Mouse (Mus musculus) spleen, embryonic (tissue): Measurements from ENCODE around the gene Tm4sf19.
"Not testable (repeated sequence)": the region's sequence is repeated elsewhere in the genome, so short reads cannot be mapped to it uniquely, and the experiment has no call there.

Experiments used
- CTCF ChIA-PET: fragments of 350-600 bp; sonication (Branson Sonifier 250); formaldehyde crosslinking; loops from one replicate; lab custom pipeline; 2022; lab: Charles Lee

The Tm4sf19 gene

DNA sequence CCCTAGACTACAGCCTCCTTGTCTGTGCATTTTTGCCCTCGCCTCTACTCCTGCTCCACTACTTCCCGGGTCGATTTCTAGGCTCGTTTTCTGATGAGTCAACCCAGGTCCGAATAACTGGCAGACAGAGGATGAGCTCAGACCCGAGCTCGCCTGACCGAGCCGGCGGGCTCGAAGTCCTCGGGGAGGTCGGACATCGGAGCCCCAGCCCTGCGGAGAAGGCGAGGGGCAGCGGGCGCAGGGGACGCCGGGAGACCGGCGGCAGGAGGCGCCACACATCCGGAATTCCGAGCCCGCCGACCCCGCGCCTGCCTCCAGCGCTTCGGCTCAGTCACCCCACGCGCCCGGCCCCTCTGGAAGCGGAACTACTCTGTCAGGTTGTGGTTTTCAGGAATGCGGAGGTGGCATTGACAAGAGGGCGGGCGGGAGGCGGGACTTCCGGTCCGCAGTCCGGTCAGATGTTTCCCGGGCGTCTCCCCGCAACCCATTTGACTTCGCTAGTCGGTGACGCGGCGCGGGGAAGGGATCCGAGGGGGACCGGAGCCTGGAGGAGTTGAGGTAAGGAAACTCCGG is 30.3 kb downstream of the Tm4sf19 start, which contains the start of gene Pcyt1a:
Gene Pcyt1a (plus strand): TSS at position 448 of the 573 bp plus-strand sequence.
- CTCF ChIA-PET, result interaction anchor here (0.6 to 0.7 kb wide), 7 partner anchors 70 to 749 kb away, joined by 3 to 14 read pairs (median 8); no protein-coding TSS in a partner anchor

DNA sequence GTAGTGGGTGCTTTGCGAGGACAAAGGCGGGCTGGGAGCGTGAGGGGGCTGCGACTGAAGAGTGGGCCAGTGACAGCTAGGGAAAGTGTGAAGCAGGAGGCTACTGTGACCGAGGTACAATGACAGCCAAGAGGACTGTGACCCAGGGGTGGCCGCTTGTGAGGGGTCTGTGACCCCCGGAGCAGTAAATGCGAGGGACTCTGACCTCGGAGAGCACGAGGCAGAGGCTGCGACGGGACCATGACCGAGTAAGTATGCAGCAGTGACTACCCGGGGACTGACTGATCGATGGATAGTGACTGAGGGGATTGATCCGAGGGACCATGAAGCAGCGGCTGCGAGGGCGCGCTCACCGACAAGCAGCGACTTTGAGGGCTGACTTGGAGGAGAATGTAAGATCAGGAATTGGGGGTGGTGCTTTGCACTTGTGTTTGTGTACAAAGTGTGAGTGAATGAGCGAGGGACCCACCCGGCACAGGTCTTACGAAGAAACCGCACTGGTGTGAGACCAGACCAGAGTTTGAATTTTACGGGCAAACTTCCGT is 30.8 kb downstream of the Tm4sf19 start:
- CTCF ChIA-PET, result interaction anchor here (0.7 kb wide), 1 partner anchor 749 kb away, joined by 3 read pairs; no protein-coding TSS in a partner anchor

DNA sequence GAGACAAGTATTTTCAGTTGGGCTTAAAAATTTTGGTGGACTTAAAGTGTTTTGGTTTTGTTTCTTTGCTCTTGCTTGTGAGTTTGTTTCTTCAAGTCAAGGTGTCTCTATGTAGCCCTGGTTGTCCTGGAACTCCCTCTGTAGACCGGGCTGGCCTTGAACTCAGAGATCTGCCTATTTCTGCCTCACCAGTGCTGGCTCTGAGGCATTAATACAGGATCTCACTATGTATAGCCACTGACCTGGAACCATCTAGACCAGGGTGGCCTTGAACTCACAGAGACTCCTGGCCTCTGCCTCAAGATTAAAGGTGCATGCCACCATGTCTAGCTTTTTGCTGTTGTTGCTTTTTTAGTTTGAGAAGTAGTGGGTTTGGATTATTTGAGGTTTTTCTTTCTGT is 31.6 kb downstream of the Tm4sf19 start:
- CTCF ChIA-PET, result no interaction called here

DNA sequence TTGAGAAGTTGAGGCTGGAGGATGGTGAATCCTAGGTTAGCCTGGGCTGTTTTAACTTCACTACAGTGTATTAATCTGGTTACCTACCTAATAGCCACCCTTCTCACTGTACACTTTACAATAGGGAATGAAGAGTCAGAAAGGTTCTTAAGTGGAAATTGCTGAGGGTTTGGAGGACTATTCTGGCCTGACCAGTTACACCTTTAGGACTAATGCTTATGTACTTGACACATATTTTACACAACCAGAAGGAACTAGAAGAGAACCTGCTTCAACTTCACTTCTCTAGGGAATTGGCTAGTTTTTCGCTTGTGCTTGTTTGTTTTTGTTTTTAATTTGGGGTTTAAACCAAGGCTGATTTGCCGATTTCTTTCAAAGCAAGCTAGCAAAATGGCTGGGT is 32.8 kb downstream of the Tm4sf19 start:
- CTCF ChIA-PET, result interaction anchor here (0.7 to 1.8 kb wide), 2 partner anchors 13 to 544 kb away, joined by 3 to 11 read pairs; no protein-coding TSS in a partner anchor

DNA sequence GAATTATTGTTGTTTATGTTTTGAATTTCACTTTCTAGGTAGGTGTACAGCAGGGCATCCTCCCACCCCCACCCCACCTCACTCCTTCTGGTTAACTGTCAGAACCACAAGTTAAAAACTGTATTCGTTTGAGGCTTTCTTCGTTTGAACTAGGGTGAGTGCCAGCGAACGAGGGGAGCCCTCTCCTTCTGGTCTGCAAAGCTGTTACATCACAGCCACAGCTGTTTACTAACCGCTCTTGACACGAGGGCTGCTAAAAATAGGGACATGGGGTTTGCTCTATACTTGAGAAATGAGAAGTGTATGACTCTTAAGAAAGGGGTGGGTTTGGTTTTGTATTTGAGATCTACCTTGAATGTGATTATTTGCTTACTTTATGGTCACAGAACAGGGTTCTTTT is 33.8 kb downstream of the Tm4sf19 start:
- CTCF ChIA-PET, result interaction anchor here (1.8 kb wide), 1 partner anchor 12 kb away, joined by 11 read pairs; no protein-coding TSS in a partner anchor

DNA sequence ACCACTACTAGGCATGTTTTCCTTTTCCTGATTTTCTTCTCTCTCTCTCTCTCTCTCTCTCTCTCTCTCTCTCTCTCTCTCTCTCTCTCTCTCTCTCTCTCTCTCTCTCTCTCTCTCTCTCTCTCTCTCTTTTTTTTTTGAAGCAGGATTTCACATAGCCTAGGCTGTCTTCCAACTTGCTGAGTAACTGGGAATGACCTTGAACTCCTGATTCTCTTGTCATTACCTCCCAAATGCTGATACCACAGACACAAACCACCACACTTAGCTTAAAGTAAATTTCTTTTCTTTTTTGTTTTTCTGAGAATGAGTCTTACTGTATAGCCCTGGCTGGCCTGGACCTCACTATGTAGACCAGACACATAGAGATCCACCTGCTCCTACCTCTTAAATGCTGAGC is 34.4 kb downstream of the Tm4sf19 start:
- CTCF ChIA-PET, result interaction anchor here (1.8 kb wide), 1 partner anchor 11 kb away, joined by 11 read pairs; no protein-coding TSS in a partner anchor

DNA sequence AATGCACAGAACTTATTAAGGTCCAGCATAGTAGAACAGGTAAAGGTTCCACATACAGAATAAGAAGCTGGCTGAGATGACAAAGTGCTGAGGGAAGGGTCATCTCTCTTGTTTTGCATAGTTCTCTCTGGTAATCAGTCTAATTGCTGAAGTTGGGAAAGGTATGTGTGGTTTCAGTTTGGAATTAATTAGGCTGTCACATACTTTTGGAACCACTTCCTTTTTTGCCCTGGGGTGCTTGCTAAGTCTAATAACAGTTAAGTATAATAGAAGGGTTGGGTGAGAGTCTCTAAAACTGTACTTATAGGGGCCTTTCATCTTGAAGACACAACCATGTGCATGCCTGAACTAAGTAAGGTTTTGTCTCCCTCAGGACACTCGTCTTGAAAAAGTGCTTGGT is 36.4 kb downstream of the Tm4sf19 start:
- CTCF ChIA-PET, result no interaction called here

DNA sequence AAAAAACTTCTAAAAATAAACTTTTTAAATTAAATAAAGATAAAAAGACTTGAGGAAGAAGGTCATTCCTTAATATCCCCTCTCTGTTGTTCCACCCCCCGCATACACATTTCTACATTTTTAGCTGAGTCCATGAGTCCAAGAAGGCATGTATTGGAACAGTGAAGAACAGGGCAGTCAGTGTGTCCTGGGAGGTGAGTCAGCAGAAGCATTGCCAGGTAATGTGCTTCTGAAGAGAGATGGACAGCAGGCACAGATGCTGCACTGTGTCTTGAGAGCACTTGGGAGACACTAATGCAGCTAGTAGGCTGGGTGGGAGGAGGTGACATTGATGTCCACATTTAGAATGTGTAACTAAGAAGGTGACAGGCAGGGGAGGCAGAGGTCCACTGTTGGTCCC is 37.0 kb downstream of the Tm4sf19 start:
- CTCF ChIA-PET, result no interaction called here

DNA sequence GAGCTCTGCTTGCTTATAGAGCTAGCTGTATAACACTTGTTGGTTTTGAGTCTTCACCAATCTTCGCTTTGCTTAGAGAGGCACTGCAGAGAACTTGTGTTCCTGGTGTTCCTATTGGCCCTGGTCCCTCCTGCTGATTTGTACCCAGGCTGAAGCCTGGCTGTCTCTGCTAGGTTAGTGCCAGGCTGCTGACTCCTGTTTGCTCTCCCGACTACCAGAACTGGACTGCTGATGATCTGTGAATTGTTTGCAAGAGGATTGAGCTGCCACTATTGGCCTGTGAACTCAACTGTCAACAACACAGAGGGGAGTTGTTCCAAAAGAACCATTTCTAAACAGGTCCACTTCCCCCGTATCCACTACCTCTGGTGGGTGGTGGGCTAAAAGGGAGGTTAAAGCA is 41.1 kb downstream of the Tm4sf19 start:
- CTCF ChIA-PET, result no interaction called here

DNA sequence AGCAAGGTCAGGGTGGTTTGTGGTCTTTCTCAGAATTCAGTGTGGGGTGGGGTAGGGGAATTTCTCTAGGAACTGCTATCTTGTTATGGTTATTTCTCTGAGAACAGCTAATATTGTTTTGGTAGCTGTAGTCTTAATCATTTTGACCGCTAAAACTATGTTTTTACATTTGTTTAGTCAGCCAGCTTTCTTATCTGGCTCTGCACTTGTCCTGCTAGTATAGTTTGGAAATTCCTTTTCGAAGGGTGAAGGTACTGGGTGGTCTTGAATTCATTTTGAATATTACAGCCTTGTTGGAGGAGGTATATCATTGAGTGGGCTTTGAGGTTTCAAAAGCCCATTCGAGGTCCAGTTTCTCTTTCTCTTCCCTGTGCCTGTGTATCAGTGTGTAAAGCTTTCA is 44.3 kb downstream of the Tm4sf19 start:
- CTCF ChIA-PET, result not testable (repeated sequence)

DNA sequence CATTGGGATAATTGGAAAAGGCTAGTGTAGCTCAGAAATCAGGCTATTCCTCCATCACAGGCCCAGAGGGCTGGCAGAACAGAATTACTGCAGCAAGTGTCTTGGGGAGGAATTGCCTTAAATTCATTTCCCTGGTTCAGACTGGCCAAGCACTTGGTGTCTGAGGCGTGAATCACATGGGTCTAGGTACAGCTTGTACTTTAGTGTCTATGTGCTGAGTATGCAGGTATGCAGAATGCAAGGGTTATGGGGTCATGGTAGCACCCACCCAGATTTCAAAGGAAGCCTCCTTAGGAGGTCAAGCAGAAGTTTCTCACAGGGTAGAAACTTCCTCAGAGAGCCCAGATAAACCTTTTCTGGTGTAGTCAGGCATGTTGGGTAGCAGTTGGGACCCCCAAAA is 45.3 kb downstream of the Tm4sf19 start:
- CTCF ChIA-PET, result interaction anchor here (1.6 kb wide), 1 partner anchor 12 kb away, joined by 11 read pairs; no protein-coding TSS in a partner anchor

DNA sequence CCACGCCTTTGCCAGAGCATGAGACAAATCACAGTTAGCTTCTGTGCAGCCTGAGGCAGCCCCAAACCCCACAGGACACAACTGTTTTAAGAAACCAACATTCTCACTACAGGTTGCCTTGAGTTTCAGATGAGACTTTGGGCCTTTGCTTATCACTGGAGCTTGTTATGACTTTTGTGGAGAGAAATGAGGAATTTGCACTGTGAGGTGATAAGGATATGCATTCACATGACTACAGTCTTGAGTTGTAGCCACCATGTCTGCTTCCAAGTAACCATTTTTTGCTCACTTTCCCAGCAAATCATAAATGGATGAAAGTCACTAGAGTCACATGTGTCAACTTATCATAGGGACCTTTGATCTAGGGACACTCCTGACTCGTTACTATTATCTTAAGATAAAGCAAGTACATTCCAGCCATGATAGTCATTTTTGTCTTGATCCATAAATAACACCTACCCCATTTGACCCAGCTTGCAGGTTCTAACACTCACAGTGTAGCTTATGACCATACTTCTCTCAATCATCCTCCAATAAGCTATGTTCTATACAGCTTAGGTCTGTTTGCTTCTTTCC is 46.3 kb downstream of the Tm4sf19 start:
- CTCF ChIA-PET, result interaction anchor here (1.6 kb wide), 1 partner anchor 13 kb away, joined by 11 read pairs; no protein-coding TSS in a partner anchor

DNA sequence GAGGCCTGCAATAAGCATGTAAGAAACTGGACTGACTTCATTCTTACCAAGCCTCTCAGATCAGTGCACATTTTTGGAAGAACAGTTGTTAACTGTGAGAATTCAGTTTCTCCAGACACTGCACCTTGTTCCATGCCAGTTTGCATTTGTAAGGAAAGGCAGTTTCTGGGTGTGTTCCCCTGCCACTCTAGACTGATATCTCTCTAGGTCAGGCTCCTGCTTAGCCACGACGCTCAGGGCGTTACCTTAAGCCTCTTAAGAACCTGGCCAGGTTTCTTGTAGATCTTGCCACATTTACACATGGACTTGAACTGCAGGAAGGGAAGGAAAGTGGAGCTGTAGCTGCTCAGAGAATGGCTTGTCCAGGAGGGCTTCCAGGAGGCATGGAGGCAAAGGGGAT is 49.4 kb downstream of the Tm4sf19 start:
- CTCF ChIA-PET, result no interaction called here

DNA sequence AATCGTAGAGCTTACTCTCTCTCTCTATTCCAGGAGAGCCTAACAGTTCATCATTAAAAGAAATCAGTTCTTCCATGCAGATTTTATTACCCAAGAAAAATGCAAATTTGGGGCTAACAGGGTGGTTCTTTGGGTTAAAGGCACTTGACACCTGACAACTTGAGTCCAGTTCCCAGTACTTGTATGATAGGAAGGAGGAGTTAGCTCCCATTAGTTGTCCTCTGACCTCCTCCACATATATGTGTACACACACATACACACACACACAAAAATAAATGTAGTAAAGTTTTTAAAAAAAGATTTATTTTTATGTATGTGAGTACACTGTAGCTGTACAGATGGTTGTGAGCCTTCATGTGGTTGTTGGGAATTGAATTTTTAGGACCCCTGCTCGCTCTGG is 49.8 kb downstream of the Tm4sf19 start:
- CTCF ChIA-PET, result no interaction called here

DNA sequence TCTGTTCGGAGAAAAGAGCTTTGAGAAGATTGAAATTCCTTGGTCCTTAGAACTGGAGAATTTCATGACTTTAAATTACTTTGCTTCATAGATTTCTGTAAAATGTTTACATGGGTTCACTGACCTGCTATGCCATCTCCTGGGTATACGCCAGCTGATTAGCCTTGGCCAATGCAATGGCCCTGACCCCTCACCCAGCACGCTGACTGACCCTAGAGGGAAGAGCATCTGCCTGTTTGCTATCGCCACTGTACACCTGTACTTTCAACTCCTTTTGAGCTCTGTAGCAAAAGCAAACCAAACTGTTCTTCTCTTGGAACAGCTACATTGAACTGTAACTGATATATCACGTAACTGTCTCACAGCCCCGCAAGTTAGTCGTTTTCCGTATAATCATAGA is 52.8 kb downstream of the Tm4sf19 start:
- CTCF ChIA-PET, result no interaction called here

DNA sequence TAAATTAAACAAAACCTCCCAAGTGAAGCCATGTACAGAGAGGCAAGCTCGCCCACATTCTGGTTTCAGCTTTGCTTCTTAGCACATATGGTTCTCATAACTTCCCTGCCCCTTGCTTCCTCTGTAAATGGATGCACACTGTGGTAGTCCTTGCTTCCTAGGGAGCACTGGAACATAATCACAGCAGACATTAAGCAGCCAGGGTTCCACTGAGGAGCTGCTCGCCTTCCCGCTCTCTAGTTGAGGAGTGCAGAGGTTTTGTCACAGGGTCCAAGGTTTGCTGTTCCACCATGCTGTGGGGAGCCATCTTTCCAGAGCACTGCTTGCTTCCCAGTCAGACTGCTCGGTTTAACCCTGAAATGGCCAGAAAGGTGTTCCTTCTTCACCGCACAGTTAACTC is 54.3 kb downstream of the Tm4sf19 start:
- CTCF ChIA-PET, result no interaction called here

DNA sequence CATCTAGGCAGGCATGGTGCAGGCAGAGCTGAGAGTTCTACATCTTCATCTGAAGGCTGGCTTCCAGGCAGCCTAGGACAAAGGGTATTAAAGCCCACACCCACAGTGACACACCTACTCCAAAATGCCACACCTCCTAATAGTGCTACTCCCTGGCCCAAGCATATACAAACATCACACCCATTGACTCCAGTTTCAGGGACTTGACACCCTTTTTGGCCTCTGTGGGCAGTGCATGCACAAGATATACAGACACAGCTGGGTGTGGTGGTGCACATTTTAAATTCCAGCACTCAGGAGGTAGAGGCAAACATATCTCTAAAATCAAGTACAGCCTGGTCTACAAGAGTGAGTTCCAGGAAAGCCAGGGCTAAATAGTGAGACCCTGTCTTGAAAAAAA is 55.8 kb downstream of the Tm4sf19 start:
- CTCF ChIA-PET, result no interaction called here

DNA sequence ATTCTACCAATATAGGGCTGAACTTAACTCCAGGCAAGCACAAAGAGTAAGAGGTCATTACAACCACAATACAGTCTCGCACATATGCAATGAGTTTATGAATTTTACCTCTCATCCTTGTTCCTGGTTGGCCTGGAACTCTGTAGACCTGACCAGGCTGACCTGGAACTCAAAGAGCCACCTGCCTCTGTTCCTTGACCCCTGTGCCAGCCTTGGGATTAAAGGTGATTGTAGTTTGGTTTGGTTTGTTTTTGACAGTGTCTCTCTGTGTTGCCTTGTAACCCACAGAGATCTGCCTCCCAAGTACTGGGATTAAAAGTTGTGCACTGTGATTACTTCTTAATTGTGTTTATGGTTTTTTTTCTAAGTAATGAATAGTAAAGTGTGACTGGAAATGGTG is 56.5 kb downstream of the Tm4sf19 start:
- CTCF ChIA-PET, result no interaction called here
